Mouse (Mus musculus) CH12F3 (cell line): ENCODE results near the gene Pomt2.

Source experiments
- in situ Hi-C: fragments of 300-500 bp; cut with MboI; formaldehyde crosslinking; loops from 2 replicates; pipeline ENCODE4 v1.14.3; 2020; ENCODE audit warnings: low sequenced_read_pairs

Gene Pomt2

DNA sequence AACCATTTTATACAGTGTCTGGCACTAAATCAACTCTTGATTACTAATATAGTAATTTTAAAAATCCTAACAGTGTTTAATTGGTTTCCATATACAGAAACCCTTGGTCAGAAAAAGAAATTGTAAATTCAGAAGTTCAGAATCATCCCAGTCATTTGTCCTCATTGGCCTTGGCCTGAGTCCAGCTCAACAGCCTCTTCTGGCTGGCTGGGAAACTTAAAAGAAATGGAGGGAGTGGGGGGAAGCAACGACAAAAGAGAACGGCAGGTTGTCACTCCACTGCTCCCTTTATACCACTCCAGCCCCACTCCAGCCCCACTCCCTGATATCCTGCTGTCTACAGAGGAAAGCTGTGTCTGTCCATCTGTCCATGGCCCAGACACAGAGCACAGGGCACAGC, 16.6 kb downstream of the Pomt2 start:
- in situ Hi-C loops: loop anchor here (10.0 kb wide), 1 partner anchor 204 kb away; no protein-coding TSS in a partner anchor

DNA sequence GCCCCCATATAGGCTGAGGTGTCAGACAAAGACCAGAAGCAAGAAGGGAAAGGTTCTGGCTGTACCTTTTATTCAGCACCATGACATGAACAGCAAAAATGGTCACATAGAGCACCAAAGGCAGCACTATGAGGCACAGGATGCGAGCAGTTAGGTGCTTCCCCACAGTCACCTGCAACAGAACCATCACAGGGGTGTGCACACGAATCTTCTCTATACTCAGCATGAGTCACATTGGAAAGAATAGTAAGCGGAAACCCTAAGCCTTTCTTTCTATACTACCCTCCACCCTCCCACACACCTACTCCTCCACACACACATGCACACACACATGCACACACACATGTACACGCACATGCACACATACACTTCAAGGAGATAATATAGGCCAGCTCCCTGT, 17.5 kb downstream of the Pomt2 start:
- in situ Hi-C loops: loop anchor here (10.0 kb wide), 1 partner anchor 205 kb away; no protein-coding TSS in a partner anchor

DNA sequence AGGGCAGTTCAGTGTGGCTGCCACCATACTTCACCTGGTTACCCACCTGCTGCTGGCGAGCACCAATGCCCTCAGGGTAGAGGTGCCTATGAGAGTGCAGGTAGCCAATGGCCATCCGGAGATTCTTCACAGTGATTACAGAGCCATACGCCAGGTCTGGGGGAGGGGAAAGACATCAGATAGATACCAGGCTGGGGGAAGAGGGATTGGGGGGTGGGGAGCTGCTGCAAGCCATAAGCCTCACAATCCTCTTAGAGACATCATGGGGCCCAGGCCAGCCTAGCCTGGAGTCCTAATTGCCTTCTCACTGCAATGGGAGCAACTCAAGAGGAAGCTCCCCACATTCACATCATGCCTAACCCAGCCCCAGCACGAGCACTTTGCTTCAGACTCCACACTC, 20.5 kb downstream of the Pomt2 start:
- in situ Hi-C loops: no loop called here

DNA sequence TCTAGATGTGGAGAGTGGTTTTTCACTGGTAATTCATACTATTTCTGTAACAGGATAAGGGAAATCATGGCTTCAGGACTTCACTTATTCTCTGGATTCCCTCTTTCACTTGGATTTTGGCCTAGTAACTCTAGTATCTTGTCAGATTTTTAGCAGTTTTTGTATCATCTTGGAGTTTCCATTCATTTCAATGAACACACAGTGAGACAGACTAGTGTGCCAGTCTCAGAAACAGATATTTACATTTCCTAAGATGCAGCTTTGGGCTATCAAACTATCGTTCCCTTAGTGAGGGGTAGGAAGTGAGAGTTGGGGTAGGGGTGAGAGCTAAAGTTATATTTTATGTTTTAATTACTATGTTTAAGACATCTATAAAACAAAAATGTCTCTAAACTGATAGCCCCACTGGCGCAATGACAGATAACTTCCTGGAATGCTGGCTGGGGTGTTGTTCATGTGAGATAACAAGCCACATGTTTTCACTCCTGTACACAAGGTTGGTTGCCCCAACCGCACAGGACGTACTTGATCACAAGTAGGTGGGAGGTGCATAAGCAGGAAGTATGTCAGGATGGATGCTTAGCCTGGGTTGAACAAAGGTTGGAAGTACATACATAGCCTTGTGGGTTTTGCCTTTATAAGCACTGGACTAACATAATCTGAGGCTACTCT, 25.7 kb downstream of the Pomt2 start:
- in situ Hi-C loops: no loop called here

DNA sequence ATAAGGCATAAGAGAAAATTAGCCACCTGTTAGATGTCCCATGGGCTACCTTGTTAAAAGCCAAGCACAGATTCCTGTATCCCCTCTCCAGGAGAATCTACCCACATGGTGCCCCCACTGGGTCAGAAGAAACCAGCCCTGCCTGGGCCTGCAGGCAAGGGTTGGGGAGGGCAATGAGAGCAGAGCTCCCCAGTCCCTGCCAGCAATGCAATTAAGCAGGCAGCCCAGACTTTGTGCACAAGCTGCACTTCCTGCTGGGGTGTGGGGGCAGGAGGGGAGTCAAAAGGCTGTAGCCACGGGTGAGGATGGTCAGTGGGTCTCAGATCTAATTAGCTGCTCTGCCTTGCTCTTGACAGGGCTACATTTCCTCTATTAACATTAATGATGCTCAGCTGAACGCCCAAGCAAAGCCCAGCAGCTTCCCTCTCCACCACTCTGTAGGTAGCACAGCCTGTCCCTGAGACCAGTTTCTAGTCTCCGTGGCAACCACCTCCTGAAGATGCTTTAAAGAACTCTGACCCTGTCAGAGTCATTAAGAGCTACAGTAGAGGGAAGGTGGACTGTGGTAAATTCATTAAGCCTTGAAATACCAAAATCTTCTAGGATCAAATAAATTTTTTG, 40.3 kb downstream of the Pomt2 start:
- in situ Hi-C loops: no loop called here

DNA sequence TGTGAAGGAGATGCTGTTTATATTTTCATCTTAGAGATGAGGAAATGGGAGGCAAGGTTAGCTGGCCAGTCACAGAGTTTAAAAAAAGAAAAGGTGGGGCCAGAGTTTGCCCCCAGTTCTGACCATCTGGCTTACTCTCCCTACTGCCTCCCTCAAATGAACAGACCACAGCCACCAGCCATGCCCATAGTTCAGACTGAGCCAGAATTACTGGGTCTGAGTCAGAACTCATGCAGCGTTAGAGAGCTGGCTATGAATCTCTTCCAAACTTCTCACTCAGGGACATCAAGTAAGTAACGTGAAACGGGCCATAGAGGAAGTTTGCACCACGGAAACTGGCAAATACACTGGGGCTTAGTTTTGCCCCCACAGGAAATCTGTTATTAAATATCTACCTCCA, 43.0 kb downstream of the Pomt2 start:
- in situ Hi-C loops: no loop called here

DNA sequence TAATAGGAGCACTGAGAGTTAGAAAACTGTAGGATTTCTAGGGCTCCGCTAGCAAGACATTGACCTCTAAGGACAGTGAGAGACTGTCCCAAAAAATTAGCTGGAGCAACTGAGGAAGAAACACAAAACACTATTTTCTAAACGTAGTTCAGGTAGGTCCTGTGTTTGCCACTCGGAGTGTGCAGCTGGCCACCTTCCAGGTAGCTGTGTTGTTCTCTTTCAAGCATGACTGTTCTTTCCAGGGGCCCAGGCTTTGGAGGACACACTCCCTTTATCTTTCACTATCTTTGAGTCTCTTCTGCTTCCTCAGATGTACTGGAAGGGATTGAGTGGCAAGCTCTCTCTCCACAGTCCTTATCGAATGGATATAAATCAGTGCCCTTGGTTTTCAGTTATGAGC, 44.3 kb downstream of the Pomt2 start:
- in situ Hi-C loops: no loop called here

DNA sequence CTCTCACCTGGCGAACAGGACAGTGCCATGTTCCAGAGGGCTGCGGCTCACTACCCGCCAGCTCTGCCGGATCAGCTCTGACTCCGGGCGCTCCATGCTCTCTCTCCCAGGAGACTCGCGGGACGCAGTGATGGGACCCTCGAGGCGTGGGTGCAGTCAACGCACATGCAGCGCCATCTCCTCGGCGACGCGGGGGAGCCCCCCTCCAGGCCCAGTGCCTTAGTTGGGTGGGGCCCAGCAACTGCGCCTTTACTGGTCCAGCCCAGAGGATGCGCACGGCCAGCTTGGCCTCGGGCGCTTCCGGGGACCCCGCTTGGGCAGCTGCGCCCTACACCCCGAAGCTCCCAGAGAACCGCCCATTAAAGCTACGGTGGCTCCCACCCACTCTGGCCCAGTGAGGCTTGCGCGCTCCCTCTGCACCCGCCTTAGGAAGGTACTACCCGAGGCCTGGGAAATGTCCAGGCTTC, 45.6 kb downstream of the Pomt2 start, which contains the start of gene Ngb:
Gene Ngb (minus strand): TSS at position 375 of the 467 bp plus-strand sequence.
- in situ Hi-C loops: no loop called here

DNA sequence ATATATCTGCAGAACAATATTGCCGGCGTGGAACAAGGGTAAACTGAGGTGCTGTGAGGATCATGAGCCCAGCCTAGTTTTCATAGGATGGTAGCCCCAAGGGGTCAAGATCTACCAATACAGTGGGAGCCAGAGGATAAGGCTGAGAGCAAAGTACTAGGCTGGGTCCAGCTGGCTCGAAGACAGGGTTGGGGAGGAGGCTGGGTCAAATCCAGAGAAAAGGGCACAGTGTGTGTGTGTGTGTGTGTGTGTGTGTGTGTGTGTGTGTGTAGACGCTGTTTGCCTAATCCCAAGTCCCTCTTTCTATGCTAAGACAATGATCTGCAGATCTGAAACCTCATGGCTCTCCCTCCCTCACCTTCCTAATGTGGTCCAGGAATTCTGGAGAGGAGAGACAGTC, 47.4 kb downstream of the Pomt2 start:
- in situ Hi-C loops: no loop called here

DNA sequence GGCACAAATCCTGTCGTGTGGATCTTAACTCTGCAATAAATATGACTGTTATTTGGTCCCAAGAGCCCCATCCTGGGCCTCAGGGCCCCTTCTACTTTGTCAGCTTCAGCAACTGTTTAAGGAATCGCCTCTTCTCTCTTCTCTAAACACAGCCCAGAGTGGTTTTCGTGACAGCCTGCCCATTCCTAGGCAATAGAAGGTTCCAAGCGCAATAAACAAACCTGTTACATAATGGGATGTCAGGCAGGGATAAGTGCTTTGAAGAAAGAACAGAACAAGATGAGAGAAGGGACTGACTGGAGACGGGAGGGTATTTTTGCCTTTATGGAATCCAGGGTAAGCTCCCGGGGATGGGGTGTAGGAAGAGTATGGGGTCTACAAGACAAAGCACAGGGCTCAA, 54.1 kb downstream of the Pomt2 start:
- in situ Hi-C loops: no loop called here

DNA sequence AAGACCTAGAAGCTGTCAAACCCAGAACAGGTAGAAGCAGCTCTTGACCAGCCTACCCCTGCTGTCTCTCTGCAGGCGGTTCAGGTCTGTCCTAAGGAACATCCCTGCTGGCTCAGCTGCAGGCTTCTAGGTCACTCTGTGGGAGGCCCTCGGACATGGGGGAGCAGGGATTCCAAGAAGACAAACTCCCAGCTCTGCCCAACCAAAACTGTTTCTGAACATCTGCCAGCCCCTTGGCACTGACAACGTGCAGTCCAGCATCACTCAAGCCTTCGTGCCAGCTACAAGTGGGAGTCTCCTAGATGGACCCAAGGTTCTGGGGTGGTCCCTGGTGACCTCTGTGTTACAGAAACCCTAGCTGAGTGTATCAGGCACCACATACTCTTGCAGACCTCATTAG, 54.5 kb downstream of the Pomt2 start:
- in situ Hi-C loops: no loop called here

DNA sequence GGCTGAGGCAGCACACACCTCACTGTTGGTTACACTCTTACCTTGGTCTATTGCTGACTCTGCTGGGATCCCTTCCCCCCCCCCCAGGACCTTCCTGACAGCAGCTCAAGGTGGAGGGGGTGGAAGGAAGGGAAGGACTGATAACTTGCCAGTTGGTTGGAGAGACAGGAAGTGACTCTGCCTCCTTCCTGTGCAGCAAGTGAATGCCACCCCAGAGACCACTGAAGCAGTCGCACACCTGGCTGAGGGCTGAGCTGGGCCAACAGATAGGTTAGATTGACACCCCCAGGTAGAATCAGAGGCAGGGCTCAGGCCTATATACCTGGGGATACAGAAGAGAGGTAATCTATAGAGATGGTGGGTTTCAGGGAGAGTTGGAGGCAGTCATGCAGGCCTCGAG, 55.9 kb downstream of the Pomt2 start:
- in situ Hi-C loops: no loop called here

DNA sequence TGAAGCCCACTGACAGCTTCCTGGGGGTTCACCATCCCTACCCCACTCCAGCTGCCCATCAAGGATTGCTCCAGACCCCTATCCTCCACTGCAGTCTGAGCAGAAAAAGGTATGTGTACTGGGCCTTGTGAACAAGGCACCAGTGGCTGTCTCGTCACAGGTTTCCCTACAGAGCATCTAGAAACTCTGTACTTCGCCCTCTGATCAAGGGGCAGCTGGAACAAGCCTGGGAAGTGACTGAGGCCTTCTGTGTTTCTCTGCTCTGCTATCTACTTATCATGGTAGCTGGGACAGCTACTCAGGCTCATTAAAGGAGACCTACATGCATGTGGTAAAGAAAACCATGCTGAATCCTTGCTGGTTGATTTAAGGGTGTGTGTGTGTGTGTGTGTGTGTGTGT, 58.1 kb downstream of the Pomt2 start:
- in situ Hi-C loops: no loop called here

DNA sequence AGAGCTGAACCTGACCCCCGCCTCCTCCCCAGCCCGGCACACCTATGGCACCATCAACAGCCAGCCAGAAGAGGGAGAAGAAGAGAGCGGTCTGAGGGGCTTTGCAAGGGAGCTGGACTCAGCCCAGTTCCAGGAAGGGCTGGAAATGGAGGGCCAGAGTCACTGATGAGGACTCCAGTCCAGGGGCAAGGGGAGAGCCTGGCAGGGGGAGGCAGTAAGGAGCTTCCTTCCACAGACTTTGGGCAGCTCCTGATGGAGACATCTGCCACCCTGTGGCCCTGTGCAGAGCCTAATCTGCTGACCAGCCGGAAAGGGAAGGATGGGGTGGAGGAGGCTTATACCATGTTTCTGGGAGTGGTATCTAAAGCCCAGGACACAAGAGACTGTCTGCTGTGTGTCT, 58.5 kb downstream of the Pomt2 start:
- in situ Hi-C loops: no loop called here

DNA sequence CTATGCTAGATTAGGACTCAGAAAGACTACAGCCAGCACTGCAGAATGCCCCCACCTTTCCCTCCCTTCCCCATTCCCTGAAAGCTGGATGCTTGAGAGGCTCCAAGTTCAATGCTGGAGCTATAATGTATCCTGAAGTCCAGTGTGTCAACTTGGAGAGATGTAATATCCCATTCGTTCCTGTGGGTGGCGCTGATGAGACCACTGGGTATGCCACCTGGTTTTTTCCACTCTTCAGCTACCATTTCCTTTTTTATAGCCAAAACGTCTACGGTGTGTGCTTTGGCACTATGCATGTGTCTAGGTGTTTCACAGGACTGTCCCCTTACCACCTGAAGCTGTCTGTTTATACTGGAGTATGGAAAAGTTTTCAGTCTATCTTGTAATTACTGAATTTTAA, 59.4 kb downstream of the Pomt2 start:
- in situ Hi-C loops: no loop called here

DNA sequence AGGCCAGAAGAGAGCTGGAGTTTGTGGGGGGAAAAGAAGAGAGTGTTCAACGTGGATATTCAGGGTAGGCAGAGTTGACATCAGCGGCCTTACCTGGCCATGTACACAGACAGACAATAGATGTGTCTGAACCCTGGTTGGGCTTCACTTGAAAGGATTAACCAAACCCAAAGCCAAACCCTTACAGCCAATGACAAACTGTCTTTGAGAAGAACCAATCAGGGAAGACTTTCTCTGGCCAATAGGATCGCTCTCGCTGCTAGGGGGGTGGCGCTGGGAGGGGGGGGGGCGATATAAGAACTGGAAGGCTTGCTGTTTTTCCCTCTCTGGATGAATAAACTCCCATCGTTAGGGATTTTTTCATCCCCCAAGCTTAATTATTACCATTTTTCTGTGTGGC, 60.5 kb downstream of the Pomt2 start:
- in situ Hi-C loops: no loop called here

DNA sequence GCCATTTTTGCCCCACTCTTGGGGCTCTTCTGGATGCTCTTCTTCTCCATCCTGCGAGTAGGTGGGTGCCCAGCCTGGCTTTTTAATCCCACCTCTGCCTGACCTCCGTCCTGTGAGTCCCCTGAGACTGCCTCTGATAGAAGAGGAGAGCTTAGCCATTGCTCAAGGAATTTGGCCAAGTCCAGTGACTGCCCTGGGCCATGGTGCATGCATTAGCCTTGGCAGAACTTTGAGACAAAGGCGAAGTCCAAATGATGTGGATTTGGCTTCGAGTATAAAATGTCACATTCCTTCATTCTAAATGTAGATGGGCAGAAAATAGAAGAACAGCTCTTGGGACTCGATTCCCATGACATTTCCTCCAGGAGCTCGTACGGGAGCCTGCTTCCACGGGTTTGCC, 65.0 kb downstream of the Pomt2 start:
- in situ Hi-C loops: no loop called here

DNA sequence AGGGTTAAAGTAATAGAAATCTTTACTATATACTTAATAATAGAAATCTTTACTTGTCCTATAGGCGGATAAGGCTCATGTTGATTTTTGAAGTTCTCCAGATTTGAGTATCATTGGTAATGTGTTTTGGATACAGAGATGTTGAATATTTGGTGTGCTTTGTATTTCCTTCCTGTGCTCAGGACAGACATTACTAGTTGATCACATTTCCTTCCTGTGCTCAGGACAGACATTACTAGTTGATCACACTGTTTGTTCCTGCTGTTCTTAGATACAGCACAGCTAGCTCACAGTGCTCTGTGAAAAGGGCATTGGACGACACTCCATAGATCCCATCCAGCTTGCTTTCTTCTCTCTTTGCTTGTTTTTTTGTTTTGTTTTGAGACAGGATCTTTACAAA, 71.2 kb downstream of the Pomt2 start:
- in situ Hi-C loops: no loop called here

DNA sequence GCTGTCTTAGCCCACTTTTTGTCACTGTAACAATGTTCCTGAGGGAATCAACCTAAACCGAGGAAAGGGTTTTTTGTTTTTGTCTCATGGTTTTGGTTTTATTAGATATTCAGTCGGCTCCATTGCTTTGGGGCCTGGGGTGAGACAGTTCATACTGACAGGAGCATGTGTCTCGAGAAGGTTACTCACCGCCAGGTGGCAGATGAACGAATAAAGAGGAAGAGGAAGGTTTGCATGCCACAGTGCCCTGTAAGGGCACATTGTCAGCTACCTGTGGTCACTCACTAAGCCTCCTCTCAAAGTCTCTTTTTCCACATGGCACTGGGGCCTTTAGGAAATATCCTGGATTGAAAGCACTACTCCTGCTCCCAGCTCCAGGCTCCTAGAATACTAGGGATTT, 77.2 kb downstream of the Pomt2 start:
- in situ Hi-C loops: no loop called here

DNA sequence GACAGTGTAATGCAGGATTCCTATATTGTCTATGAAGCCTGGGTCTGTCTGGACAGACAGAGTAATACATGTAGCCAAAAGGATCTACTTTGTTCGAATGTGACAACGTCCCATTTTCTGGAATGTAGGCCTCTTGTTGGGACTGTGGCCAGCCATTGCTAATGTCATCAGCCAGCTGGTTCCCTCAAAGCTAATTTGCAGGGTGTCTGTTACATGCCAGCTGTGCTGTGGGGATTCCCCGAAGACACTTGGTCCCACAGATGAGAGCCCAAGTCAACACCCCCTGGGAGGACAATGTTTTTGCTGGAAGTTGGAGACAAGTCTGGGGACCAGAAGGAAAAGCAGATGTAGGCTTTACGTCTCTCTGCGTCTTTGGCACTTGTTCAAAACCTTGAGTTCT, 81.3 kb downstream of the Pomt2 start:
- in situ Hi-C loops: no loop called here

DNA sequence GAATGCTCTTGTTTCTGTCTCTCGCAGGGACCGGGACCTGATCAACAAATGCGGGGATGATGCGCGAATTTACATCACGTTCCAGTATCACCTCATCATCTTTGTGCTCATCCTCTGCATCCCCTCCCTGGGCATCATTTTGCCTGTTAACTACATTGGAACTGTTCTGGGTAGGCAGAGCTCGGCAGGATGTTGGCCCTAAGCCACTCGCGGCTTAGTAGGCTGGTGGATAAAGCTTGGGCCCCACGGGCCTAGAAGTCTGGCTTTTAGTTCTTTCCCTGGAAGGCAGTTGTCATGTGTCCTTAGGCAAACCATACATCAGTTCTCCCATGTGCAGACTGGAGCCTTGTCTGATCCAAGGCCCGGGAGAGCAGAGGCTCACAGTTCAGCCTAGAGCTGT, 82.3 kb downstream of the Pomt2 start:
- in situ Hi-C loops: no loop called here

DNA sequence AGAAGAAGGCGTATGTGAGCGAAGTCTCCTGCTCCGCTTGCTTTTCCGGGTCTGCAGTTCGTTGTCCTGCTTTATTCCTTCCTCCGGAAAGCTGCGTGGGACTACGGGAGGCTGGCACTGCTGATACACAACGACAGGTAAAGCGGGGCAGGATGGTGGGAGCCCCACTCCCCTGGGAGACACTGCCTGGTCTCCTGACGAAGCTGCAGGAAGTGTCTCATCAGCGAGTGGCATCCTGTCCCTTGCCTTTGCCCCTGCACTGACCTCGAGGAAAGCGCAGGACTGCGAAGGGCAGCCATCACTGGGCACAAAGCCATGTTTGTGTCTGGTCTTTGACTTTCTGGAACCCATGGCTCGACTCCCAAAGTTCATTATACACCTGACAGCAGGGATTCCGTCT, 90.7 kb downstream of the Pomt2 start:
- in situ Hi-C loops: no loop called here
